Mouse (Mus musculus): ENCODE measurements around the gene Ankrd11. TPM values are rescaled to one million over a fixed set of nuclear protein-coding genes. Genes with fewer than 3 reads are reported as not detected.

Ankrd11 gene
- polyA plus RNA-seq (2015; fragmentation: Nextera tagmentation; extraction: Ambion mirVana): 49.6 and 63.9 TPM in 2 replicates

DNA sequence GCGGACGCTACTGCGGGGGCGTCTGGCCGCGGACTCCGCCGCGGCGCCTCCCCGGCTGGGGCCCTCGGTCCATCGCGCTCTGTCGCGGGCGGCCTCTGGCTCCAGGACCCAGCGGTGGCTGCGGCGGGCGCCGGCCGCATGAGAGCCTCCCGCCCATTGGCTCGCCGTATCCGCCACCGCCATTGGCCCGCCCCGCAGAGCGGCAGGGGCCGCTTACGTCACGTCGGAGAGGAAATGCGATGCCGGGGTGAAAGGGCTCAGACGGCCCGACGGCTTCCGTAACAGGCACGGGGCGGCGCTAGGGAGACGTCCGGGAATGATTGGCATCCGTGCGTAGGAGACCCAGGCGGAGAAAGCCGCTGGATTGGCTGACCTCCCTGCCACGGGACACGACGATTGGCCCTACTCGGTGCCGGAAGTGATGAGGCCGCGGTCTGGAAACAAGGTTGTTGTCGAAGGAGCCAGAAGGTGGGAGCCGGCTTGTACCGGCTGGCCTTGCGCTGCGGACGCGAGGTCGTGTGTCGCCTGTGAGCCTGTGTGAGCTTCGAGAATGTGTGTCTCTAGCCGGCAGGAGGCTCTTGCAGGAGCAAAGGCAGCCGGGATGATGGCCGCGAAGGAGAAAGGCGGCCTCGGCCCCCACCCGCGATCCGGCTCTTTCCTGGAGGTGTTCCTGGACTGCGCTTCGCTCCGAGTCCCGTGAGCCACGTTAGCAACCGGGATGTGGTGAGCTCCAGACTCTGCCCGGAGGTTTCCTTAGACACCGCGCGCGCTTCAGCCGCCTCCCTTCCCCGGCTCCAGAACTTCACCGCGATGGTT lies at the start of gene Ankrd11:
Gene Ankrd11 (minus strand): TSS at position 120 of the 816 bp plus-strand sequence.

DNA sequence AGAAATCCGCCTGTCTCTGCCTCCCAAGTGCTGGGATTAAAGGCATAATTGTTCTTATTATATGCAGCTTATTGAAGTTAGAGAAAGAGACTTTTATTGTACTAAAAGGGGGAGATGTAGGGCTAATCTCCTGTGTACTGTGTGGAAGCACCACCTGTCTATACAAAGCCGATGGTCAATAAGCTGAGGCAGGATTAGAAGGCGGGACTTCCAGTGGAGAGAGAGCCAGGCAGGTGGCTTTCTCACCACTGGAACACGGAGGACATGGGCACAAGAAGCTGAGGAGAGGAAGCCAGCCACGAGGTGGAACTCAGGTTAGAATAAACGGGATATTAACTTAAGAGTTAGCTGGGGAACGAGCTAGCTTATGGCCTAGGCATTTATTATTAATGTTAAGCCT lies 20.6 kb upstream of the Ankrd11 start, which contains the start of gene Spg7:
Gene Spg7 (plus strand): TSS at position 222 of the 400 bp plus-strand sequence.

DNA sequence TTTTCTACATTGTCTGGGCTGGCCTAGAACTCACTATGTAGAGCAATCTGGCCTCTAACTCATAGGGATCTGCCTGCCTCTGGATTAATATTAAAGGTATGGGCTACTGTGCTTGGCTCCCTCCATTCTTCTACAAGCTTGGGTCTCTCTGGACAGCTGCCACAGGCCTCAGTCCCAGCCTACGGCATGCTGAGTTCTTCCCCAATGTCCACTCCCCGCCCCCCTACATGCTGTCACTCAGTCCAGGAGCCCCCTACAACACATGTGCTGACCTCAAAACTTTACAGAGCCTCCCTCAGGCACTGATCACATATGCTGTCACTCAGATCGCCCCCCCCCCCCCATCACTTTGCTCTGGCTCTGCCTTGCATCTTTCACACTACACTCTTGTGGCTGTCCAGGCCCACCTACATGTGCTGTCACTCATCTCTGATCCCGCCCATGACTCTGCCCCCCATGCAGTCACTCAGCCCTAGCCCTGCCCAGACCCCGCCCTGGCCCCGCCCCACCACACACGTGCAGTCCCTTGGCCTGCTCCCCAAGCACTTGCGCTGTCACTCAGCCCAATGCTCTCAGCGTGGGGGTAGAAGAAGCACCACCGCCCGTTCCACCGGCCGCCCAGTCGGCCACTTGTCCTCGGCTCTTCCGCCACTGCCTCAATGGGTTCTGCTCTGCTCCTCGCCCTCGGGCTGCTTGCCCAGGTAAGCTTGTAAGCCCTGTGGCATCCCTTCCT lies 194.1 kb downstream of the Ankrd11 start, which contains the start of gene Cdh15:
Gene Cdh15 (plus strand): TSS at position 138 of the 733 bp plus-strand sequence.

Other genes starting within 250 kb of the Ankrd11 start
- gene Cdh15, start 194.3 kb downstream of the Ankrd11 start, polyA plus RNA-seq (2015; fragmentation: Nextera tagmentation; extraction: Ambion mirVana): 0.09 and 0.52 TPM in 2 replicates
- gene Spg7, start 20.7 kb upstream of the Ankrd11 start, polyA plus RNA-seq (2015; fragmentation: Nextera tagmentation; extraction: Ambion mirVana): 30.4 and 53.2 TPM in 2 replicates
- gene Rpl13, start 60.1 kb upstream of the Ankrd11 start, polyA plus RNA-seq (2015; fragmentation: Nextera tagmentation; extraction: Ambion mirVana): 1,556 and 1,800 TPM in 2 replicates
- gene Cpne7, start 75.1 kb upstream of the Ankrd11 start, polyA plus RNA-seq (2015; fragmentation: Nextera tagmentation; extraction: Ambion mirVana): 1.9 and 2.1 TPM in 2 replicates
- gene Sult5a1, start 116.0 kb upstream of the Ankrd11 start, polyA plus RNA-seq (2015; fragmentation: Nextera tagmentation; extraction: Ambion mirVana): 32.0 and 64.8 TPM in 2 replicates
- 39.7 and 90.2 TPM in 2 replicates for gene Dpep1, start 144.0 kb upstream of the Ankrd11 start, polyA plus RNA-seq (2015; fragmentation: Nextera tagmentation; extraction: Ambion mirVana)
- gene Chmp1a, start 170.5 kb upstream of the Ankrd11 start, polyA plus RNA-seq (2015; fragmentation: Nextera tagmentation; extraction: Ambion mirVana): 135 and 154 TPM in 2 replicates
- 4.3 and 5.1 TPM in 2 replicates for gene Spata33, start 170.6 kb upstream of the Ankrd11 start, polyA plus RNA-seq (2015; fragmentation: Nextera tagmentation; extraction: Ambion mirVana)
- 27.2 and 30.8 TPM in 2 replicates for gene Cdk10, start 182.6 kb upstream of the Ankrd11 start, polyA plus RNA-seq (2015; fragmentation: Nextera tagmentation; extraction: Ambion mirVana)
- 3.3 and 8.4 TPM in 2 replicates for gene Spata2l, start 194.0 kb upstream of the Ankrd11 start, polyA plus RNA-seq (2015; fragmentation: Nextera tagmentation; extraction: Ambion mirVana)
- gene Zfp276, start 211.9 kb upstream of the Ankrd11 start, polyA plus RNA-seq (2015; fragmentation: Nextera tagmentation; extraction: Ambion mirVana): 11.6 and 13.3 TPM in 2 replicates
- 17.0 and 18.7 TPM in 2 replicates for gene Vps9d1, start 212.1 kb upstream of the Ankrd11 start, polyA plus RNA-seq (2015; fragmentation: Nextera tagmentation; extraction: Ambion mirVana)